Mouse (Mus musculus) erythroblast, embryonic 14.5 days (primary cell): Measurements from ENCODE around the gene Orai3. TPM values are rescaled to one million over a fixed set of nuclear protein-coding genes. Genes with fewer than 3 reads are reported as not detected.

Experiments used
- H3K27me3 ChIP-seq: 2 replicates; pipeline ENCODE4 v1.6.1; 2012; ENCODE audit warnings: inconsistent platforms; ENCODE audit not compliant: control insufficient read depth
- H3K36me3 ChIP-seq: 2 replicates; pipeline ENCODE4 v1.6.1; 2012; ENCODE audit warnings: mild to moderate bottlenecking, inconsistent platforms; ENCODE audit not compliant: control insufficient read depth
- H3K4me1 ChIP-seq: 2 replicates; pipeline ENCODE4 v1.6.1; 2012; ENCODE audit warnings: inconsistent platforms; ENCODE audit not compliant: control insufficient read depth
- H3K4me3 ChIP-seq: replicated peaks from 2 replicates; pipeline ENCODE3; 2012; ENCODE audit warnings: moderate library complexity, mild to moderate bottlenecking, inconsistent platforms
- H3K9me3 ChIP-seq: 2 replicates; pipeline ENCODE4 v1.6.1; 2012; ENCODE audit warnings: low read length, inconsistent platforms, mixed read lengths; ENCODE audit not compliant: control insufficient read depth
- GATA1 ChIP-seq: IDR thresholded peaks from 2 replicates; pipeline ENCODE4 v1.6.1; 2012; ENCODE audit warnings: low read length, inconsistent platforms, mixed read lengths
- TAL1 ChIP-seq: IDR thresholded peaks from 3 replicates; pipeline ENCODE4 v1.6.1; 2012; ENCODE audit warnings: low read length, inconsistent platforms, mixed read lengths
- polyA plus RNA-seq: library from polyadenylated mRNA; stranded (reverse); fragments of >175 nt; gene quantifications from 2 replicates; pipeline ENCODE4 v1.2.3, GENCODE M21; 2012

Orai3 gene
- polyA plus RNA-seq, 1 experiment, result 0.44 TPM

DNA sequence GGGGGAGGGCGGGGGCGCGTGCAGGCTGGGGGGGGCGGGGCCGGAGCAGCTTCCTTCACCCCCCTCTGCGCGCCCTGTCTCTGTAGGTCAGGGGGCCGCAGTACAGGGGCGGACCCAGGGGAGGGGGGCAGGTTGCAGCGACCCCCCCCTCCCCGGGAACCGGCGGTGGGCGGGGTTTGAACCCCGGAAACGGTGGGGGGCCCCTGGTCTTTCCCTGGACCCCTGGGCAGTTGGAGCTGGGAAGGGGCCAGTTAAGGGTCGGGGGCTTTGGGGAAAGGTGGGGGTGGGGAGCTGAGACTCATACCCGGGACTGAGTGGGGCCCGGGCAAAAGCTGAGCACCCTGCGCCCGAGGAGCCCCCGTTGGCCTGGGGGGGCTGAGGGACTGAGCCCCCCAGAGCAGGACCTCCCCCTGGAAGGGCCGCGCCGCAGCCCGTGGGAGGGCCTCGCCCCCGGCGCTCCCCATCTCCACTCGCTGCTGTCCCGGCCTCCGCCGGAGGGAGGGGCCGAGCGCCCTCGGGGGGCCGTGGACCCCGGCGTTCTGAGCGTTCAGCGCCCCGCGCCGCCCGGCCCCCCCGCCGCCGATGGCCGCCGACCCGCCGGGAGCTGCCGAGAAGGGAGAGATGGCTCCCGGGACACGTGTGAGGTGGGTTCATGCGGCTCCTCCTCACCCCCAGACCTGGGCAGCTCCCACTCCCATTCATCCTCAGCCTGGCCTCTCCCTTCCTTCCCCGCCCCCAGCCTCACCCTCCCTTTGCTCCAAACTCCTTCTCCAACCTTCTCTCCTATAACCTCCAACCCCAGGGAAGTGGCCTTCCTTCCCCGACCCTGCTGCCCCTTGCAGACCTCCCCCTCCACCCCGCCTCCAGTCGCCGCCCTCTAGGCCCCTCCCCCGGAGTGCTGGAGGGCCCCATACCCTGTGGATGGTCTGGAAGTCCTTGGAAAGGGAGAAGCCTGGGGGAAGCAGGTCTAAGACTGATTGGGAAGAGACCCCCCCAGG, 22.8 kb upstream of the Orai3 start:
- Histone ChIP-seq H3K27me3 (no peaks in the 10 kb centered on the region), H3K9me3 (no peaks in the 10 kb centered on the region; the same call in 1 of the 2 replicates), H3K36me3 (peaks cover 29% of the 10 kb centered on the region), H3K4me1 (peaks cover 35% of the 10 kb centered on the region), H3K4me3 (peak overlapping the region; percentile 83)
- no peak for TF ChIP-seq TAL1
- TF ChIP-seq GATA1, result no peak

DNA sequence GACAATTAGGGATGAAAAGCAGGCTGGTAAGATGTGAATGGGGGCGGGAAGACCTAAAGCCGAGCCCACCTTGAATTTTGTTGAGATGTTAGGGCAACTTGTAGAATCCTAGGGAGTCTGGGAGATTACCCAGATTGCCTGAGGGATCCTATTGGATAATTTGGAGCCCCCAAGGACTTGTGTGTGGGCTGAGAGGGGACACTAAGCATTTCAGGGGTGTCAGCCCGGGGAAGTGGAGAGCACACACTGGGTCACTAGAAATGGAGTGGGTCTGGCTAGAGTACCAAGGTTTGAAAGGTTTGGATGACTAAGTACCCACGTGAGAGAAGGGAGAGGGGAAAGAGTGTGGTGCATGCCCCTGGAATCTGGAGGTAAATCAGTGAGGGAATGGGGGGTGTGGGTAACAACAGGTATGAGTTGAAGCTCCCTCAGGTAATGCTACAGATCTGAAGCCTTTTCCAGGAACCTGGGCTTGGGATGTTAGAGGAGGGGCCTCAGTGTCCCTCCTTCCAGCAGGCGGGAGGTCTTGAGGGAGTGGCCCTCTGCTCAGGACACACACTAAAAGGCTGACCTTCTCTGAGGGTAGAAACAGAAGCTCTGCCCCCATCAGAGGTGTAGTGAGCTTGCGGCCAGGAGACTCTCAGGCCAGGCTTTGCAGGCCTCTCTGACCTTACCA, 21.9 kb upstream of the Orai3 start:
- no peak overlapping the region for H3K4me3 ChIP-seq
- H3K4me1 ChIP-seq, result peaks cover 35% of the 10 kb centered on the region
- H3K9me3 ChIP-seq, result no peaks in the 10 kb centered on the region; the same call in 1 of the 2 replicates
- H3K36me3 ChIP-seq, result peaks cover 34% of the 10 kb centered on the region
- TF ChIP-seq TAL1, result no peak
- no peak for TF ChIP-seq GATA1
- H3K27me3 ChIP-seq, result no peaks in the 10 kb centered on the region

DNA sequence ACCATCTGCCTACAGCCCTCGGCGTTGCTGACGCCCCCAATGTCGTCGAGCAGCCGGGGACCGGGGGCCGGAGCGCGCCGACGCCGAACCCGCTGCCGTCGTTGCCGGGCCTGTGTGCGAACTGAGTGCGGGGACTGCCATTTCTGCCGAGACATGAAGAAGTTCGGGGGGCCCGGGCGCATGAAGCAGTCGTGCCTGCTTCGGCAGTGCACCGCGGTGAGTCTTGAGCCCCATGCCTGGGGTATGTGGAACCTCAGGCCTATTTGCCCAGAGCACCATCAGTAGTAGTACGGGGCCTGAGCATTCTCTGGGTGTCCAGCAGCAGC, 21.4 kb upstream of the Orai3 start:
- Histone ChIP-seq H3K36me3 (peaks cover 34% of the 10 kb centered on the region), H3K9me3 (no peaks in the 10 kb centered on the region; the same call in 1 of the 2 replicates), H3K27me3 (no peaks in the 10 kb centered on the region), H3K4me1 (peaks cover 35% of the 10 kb centered on the region), H3K4me3 (no peak overlapping the region)
- no peak for TF ChIP-seq GATA1
- no peak for TF ChIP-seq TAL1

DNA sequence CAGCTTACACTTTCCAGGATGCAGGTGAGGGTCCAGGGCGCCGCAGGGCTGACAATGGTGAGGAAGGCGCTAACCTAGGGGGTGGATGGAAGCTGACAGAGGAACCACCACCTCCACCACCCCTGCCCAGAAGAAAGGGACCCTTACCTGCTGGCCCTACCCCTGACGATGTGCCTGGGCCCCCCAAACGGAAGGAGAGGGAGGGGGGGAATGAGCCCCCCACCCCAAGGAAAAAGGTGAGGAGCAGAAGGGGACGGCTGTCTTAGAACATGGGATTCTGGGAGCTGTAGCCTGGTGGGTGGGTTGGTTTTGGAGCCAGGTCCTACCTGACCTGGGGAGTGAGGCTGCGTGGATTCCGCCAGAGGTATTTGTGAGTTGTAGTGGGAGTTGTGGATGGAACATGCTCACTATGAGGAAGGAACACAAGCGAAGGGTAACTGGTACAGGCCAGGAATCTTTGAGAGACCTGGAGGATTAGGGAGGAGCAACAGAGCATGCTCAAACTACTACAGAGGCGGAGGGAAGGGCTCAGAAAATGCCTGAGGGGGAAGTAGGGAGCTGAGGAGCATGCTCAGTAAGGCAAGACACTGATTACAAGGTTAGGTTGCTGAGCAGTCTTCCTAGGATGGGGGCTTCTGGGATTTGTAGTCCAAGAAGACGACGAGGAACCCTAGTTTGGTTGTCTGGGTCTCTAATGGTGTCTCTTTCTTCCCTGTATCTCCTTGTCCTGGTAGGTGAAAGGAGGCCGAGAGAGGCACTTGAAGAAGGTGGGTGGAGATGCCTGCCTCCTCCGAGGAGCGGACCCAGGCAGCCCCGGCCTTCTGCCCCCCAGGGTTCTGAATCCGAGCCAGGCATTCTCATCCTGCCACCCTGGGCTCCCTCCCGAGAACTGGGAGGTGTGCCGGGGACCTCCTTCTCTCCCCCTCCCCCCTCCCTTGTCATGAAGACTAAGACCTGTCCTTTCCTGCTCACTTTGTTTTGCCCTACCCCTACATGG, 19.2 kb upstream of the Orai3 start:
- TF ChIP-seq TAL1 (no peak), GATA1 (no peak)
- no peaks in the 10 kb centered on the region; the same call in 1 of the 2 replicates for H3K9me3 ChIP-seq
- H3K4me3 ChIP-seq, result no peak overlapping the region
- H3K4me1 ChIP-seq, result peaks cover 20% of the 10 kb centered on the region
- H3K27me3 ChIP-seq, result no peaks in the 10 kb centered on the region
- peaks cover 43% of the 10 kb centered on the region for H3K36me3 ChIP-seq

DNA sequence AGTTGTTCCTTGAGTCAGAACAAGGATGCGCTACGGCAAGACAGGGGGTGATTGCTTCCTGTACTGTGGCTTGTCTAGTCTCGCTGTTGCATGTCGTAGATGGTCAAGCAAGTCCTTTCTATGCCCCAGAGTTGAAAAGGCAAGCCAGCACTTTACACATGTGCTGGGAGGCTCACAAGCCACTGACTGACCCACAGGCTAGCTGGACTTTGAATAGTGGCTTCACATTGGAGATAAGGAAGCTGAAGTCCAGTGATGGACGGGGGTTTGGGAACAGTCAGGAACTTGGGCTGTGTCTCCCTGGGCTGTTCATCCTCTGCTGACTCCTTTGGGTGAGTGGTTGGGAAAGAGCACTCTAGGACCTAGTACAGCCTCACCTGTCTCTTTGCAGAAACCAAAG, 18.0 kb upstream of the Orai3 start:
- no peaks in the 10 kb centered on the region; the same call in 1 of the 2 replicates for H3K9me3 ChIP-seq
- peaks cover 43% of the 10 kb centered on the region for H3K36me3 ChIP-seq
- H3K4me1 ChIP-seq, result peaks cover 9% of the 10 kb centered on the region
- no peaks in the 10 kb centered on the region for H3K27me3 ChIP-seq
- no peak overlapping the region for H3K4me3 ChIP-seq
- TF ChIP-seq TAL1, result no peak
- no peak for TF ChIP-seq GATA1

DNA sequence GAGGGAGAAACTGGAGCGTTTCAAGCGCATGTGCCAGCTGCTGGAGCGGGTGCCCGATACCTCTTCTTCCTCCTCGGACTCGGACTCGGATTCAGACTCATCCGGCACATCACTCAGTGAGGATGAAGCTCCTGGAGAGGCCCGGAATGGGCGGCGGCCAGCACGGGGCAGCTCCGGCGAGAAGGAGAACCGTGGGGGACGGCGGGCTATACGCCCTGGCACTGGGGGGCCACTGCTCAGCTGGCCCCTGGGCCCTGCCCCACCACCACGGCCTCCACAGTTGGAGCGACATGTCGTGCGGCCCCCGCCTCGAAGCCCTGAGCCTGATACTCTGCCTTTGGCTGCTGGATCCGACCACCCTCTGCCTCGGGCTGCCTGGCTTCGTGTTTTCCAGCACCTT, 17.5 kb upstream of the Orai3 start:
- peaks cover 43% of the 10 kb centered on the region for H3K36me3 ChIP-seq
- no peaks in the 10 kb centered on the region for H3K27me3 ChIP-seq
- TF ChIP-seq GATA1, result no peak
- no peak overlapping the region for H3K4me3 ChIP-seq
- H3K4me1 ChIP-seq, result peaks cover 5% of the 10 kb centered on the region
- no peaks in the 10 kb centered on the region; the same call in 1 of the 2 replicates for H3K9me3 ChIP-seq

DNA sequence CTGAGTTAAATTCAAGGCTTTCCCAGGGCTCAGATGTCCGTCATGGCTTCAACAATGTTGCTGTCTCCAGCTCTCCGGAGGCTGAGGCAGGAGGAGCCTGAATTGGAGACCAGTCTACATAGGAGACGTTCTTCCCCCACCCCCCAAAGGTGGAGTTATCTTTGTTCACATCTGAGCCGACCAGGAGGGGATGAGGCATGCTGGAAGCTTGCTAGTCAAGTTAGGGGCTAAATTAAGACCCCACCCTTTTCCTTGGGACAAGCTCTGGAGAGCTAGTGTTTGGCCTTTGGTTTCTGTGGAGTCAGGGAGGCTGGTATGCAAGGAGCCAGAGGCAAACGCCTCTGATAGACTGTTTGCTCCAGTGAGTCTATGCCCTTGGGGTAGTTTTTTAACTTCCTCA, 16.5 kb upstream of the Orai3 start:
- no peaks in the 10 kb centered on the region; the same call in 1 of the 2 replicates for H3K9me3 ChIP-seq
- no peak overlapping the region for H3K4me3 ChIP-seq
- peaks cover 44% of the 10 kb centered on the region for H3K36me3 ChIP-seq
- no peak for TF ChIP-seq TAL1
- no peak for TF ChIP-seq GATA1
- peaks cover 2% of the 10 kb centered on the region for H3K4me1 ChIP-seq
- H3K27me3 ChIP-seq, result no peaks in the 10 kb centered on the region

DNA sequence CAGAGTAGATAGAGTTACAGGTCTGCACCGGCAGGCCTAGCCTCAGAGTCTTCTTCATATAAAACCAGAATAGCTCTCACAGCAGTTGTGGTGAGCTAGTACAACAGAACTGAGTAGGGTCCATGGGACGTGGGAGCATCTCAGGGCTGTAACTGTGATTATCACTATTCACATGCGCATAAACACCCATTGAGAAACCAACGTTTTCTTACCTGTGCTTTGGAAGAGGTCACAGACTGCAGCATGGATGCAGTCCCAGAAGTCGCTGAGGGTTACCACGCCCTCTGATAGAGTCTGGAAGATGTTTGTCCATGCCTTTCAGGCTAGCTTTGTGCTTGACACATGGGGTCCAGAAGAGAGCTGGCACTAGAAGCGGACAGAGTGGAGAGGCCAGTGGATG, 15.9 kb upstream of the Orai3 start:
- Histone ChIP-seq H3K36me3 (peaks cover 40% of the 10 kb centered on the region), H3K27me3 (no peaks in the 10 kb centered on the region), H3K4me3 (no peak overlapping the region), H3K9me3 (no peaks in the 10 kb centered on the region), H3K4me1 (peaks cover 4% of the 10 kb centered on the region)
- TF ChIP-seq TAL1, result no peak
- no peak for TF ChIP-seq GATA1
